Mouse (Mus musculus): Measurements from ENCODE around the gene Anapc15-ps.

Anapc15-ps gene

DNA sequence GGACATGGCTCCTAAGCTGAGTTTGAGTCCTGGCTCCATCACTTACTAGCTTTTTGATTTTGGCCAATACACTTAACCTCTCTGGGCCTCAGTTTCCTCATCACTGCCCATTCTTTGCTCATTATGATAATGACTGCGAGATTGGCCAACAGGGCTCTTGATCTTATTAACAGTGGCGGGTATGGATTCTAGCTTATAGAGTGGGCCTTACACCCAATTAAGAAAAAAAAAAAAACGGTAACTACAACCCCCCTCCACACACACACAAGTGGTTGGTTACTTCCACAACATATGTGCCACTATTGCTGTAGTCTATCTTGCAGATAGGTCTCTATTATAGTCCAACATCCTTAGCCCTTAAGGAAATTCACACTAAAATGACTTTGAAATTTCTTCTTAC is at the start of gene Anapc15-ps:
TSS of gene Anapc15-ps (minus strand) at position 101 of the 400 bp plus-strand sequence.
- no peak for DNase-seq (ENCODE audit: low spot score in 2 of 2)

DNA sequence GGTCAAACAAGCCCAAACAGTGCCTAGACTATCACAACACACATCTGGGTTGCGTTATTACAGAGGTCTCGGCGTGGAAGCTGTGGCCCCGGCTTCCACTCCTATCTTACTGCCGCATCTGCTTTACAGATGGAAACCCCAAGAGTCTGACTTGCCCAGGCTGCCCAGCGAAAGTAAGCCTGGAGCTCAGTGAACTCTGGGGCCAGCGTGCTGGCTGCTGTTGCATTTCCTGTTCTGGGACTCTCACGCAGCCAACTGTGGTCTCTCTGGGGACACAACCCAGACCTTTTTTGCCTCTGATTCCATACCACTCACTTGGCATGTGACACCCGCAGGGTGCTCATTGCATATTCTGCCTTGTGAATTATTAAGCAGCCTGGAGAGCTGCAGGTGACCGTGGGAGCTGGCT is 49.0 kb upstream of the Anapc15-ps start:
- DNase-seq (ENCODE audit: low spot score in 2 of 2): peak in 1 of 2 experiments; percentile 13

DNA sequence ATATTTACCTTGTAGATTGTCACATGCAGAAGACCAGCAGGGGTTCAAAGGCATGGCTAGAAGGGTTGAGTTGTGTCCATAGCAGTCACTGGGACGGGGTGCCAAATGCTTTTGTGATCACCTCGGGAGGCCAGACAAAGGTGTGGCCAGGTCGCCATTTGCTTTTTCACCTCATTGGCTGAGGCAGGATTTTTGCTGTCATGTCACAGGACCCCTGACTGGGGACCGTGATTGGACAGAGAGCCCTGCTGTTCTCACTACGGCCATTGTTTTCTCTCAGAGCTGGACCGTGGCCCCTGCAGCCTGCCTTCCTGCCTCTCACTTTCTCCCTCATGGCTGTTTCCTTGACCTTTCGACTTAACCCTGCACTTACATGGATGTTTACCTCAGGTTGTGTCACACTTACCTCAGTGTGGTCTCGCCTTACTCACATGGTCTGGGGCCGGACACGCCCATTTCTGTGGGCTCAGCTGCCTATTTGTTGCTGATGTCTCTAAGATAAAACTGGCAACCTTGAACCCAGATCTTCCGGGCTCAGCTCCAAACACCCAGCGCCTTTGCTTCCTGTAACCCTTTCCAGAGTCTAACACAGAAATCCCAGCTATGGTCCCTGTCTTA is 47.0 kb upstream of the Anapc15-ps start:
- no peak for DNase-seq (ENCODE audit: low spot score in 2 of 2)

DNA sequence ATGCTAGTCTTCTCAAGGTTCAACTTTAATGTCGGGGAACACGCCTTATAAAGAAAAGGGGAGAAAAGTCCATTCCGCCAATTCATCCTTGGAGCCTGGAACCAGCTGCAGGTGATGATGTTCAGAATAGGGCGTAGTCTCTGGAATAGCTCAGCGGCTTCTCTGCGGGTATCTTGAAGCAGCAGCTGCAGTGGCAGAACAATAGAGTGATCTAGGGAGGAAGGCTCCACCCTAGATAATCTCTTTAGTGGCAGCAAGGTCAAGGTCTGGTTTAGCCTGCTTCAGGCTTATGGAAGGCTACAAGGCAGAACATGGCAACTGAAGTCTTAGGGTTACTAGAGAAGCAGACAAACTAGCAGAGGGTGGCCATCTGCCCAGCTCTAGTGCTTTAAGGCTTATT is 46.2 kb upstream of the Anapc15-ps start:
- no peak for DNase-seq (ENCODE audit: low spot score in 2 of 2)

DNA sequence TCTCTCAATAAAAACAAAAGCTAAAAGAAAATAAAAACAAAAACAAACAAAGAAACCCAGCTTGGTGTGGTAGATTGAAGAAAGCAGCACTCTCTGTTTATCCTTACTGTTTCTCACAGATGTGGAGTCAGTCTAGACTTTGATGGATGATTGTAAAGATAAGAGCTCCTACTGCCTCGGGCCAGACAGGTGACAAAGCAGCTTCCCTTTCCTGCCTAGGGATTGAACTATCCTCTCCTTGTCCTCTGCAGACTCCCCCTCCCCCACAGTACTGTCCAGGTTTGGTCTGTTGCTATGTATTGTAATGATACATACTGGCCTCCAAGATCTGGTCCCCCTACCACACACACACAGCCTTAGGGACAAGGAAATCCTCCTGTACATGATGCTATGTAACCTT is 45.5 kb upstream of the Anapc15-ps start:
- DNase-seq (ENCODE audit: low spot score in 2 of 2): no peak

DNA sequence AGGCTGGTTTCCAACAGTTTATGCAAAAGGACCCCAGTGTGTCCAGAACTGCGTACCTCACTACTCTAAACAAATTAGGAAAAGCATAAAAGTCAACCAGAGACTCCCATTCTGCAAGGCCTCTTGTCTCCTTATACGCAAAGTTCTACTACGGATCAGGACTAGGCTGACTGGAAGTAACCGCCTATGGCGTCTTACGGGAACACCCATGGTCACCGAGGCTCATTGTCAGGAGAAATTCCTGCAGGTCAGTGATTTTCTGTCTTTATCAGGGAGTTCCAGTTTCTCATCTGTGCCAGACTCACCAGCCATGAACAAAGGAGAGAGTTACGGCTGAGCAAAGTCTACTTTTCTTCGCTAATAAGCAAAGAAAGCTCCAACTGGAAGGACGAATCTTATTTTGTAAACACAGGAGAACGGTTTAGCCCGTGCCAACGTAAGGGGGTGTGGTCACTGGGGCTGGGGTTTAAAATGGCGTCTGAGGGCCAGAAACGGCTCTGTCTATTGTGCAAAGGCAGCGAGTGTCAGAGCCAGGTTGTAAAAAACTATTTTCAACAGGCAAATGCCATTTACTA is 43.9 kb upstream of the Anapc15-ps start:
- DNase-seq (ENCODE audit: low spot score in 2 of 2): no peak

DNA sequence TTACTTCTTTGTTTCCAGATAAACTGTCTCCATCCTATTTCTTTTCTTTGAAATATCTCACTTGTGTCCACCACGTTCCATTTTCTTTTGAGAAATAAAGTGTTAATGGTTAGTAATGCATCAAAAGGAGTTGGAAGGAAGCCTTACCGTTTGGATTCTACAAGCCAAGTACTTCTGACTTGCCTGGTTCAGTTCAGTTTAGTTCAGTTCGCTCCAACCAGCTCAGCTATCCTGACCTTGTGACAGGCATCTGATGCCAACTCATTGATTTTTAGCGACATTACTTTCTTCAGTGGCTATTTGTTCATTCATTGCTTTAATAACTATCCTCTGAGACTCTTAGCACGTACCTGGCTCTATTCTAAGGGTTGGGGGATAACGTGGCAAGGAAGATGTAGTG is 42.4 kb upstream of the Anapc15-ps start:
- no peak for DNase-seq (ENCODE audit: low spot score in 2 of 2)

DNA sequence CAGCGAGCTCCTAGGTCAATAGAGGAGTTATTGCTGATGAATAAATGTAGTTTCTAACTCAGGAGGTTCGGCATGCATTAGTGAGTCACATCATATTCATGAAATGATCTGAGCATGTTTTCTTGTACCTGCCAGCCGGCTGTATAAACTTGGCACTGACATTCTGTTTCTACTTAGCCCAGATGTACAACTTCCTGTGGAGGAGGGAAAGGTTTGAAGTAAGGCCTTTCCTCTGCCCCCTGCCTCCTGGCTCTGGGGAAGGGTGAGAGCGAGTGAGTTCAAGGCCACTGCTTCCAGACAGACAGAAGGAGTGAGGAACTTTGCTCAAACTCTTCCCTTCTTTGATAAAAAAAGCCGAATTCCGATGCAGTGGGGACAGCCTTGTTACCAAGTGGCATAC is 39.0 kb upstream of the Anapc15-ps start:
- no peak for DNase-seq (ENCODE audit: low spot score in 2 of 2)

DNA sequence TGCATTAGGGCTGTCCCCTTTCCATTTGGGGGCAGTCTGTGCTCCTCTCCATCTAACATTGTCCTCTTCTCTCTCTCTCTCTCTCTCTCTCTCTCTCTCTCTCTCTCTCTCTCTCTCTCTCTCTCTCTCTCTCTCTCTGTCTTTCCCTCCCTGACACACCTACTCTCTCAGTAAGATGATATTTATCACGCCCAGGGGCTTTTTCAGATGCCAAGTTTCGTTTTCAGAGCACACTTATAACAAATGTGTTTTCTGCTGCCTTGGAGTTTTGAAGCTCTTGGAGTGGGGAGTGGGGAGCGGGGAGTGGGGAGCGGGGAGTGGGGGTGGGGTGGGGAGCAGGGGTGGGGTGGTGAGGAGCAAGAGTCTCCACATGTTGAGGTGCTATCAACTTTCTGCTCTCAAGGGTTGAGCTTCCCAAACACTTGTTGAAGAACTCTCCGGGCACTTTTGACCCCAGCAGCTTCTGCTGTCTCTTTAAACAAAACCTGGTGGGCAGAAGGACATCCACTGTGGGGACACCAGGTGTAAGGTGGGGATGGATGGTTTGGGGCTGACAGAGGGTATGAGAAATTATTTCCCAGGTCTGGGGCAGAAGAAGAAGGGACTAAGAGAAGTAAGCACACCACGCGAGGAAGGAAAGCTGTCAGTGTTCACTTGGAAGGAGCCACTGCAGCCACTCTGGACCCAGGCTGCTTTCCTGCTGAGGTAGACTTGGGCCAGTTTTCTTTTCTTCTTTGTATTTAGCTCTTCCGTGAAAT is 36.8 kb upstream of the Anapc15-ps start:
- DNase-seq (ENCODE audit: low spot score in 2 of 2): no peak

DNA sequence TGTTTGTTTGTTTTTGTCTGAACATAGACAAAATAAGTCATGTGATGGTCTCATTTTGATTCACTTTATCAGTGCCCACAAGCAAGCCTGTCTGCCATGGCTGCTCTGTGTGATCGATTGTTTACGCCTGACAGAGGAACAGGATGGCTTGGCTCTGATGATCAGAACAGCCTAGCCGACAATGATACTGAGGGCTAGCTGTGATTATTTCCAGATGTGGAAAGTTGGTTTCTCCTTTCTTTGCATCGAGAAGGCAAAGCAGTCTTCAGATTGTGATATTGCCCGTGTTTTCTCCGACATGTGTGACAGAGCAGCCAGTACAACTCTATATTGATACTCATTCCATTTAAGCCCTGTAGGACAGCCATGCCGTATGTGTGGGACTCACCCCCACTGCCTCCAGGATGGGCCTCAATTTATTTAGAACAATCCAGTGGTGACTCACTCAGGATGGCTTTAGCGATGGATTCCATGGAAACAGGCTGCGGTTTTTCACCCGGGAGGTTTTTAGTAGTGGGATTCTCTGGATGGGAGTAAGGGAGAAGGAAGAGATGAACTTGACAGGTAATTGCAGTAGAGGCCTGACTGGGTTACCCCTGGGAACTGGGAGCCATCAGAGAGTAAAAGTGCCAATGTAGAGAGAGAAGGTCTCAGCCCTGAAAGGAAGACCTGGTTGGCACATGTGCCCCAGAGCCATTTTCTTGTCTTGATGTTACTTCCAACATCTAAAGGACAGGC is 36.1 kb upstream of the Anapc15-ps start:
- no peak for DNase-seq (ENCODE audit: low spot score in 2 of 2)

DNA sequence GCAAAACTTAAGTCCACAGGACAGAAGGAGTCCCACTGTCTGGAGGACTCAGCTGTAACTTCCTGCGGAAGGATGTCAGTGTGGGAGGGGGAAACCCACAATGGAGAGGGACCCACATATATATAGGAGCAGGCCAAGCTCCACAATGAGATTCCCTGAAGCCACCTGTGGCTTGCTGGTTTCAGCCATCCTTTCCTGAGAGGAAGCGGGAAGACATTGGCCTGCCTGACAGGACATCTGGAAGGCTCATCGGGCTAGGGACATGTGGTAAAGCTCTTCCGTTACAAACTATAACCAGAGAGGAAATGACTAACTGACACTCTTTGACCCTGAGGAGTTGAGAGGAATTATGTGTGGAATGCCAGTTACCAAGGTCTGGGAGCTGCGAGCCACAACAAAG is 34.8 kb upstream of the Anapc15-ps start:
- peak; percentile 64 to 86 for DNase-seq (ENCODE audit: low spot score in 2 of 2)

DNA sequence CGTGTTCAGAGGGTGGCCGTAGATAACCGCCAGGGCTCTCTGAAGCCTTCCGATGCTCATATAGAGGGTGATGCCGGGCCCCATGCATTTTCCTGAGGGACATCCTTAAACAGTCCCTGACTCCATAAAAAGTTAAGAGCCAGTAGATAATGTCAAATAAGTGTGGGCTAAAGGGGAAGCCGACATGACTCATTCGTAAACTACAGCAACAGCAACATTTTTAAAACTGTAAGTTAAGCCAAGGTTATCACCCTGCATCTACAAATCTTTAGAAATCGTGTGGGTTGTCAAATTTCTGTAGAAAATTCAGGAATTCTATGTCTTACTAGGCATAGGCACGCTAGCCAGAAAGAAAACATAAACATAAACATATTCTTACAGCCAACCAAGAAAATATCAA is 33.6 kb upstream of the Anapc15-ps start:
- DNase-seq (ENCODE audit: low spot score in 2 of 2): no peak

DNA sequence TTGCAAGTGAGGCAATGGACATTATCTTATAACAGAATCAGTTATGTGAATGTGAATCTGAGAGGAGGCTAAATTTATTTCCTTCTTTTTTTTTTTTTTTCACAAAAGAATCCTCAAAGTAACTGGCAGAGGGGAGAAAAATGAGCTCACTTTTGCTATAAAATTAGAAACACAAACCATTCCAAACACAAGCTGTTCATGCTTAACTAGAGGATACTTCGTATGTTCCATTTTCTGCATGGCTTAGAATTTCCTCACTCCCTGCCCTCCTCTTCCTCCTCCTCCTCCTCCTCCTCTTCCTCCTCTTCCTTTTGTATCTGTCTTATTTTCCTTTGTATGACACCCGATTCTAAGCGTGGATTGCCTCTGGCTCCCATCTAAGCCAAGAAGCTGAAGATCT is 32.5 kb upstream of the Anapc15-ps start:
- DNase-seq (ENCODE audit: low spot score in 2 of 2): no peak

DNA sequence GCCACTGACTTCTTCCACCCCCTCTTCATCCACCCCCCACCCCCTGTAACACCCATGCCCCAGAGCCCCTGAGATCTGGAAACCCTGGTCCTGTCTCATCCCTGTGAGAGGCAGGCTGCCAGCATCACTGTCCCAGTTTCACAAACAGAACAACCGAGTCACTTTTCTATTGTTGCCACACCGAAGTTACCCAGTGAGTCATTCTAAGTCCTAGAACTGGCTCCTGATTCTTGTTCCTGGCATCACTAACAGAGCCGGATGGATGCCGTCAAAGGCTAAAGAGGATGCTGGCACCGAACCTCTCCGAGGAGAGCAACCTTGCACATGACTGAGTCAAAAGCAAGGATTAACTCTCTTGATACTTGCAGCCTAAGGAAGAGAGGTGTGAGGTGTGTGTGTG is 31.6 kb upstream of the Anapc15-ps start:
- no peak for DNase-seq (ENCODE audit: low spot score in 2 of 2)

DNA sequence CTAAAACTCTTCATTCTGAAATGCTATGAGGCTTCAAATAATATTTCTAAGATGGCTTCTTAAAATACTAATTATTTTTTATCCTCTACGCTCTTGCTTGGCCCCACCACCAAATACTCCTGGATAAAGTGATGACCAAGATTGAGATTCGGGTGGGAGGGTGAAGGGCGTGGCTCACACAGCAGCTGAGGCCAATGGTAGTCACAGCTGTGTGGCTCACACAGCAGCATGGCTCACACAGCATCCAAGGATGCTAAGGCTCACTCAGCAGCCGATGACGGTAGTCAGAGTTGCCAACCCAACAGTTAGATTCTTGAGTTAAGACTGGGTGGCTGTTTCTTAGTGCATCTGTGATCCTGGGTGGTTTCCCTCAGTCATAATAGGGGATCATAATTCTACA is 30.5 kb upstream of the Anapc15-ps start:
- no peak for DNase-seq (ENCODE audit: low spot score in 2 of 2)

DNA sequence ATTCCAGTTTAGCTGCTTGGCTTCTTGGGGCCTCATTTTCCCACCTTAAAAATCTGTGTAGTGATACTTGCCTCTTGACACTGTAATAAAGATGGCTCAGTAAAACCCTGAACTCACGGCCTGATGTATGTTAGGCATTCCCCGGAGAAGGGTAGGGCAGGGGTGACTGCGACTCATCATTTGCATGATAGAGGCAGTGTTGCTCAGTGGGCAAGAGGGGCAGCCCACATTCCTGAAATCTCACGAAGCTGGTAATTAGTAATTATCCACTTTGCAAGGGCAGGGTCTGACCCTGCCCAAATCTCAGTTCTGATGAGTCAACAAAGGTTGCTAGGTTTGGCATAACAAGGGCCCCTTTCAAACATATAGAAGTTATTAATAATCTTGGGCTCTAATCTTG is 27.2 kb upstream of the Anapc15-ps start:
- DNase-seq (ENCODE audit: low spot score in 2 of 2): no peak

DNA sequence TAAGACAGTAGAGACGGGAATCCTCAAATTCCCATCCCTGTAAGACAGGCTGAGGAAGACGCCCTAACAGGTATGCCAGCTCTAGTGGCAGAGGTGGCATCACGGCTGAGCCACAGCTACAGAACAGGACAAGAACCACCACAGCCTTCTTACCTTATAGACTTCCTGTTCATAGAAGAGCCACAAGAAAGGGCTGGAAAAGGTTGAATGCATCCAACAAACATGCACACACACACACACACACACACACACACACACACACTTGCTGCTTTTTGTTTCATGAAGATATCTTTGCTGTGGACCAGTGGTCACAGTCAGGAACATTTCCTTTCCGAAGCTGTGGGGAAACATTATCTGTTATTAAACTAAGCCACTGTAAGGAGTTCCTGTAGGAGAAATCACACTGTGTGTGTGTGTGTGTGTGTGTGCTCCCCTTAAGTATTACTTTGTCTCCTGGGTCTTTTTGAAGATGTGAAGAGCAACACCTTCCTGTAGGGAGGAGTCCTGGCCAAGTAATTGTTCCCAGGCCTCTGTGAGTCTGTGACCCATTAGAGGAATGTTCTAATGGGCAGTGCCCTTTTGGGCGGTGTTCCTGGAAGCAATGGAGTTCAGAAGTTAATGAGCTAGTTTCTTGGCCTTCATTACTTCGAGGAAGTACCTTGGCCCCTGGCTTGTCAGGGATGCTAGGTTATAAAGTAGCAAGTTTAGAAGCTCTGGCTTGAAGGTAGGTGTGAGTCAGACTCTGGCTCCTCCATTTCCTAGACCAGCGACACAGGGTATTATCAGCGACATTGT is 25.9 kb upstream of the Anapc15-ps start:
- peak; percentile 13 to 54 for DNase-seq (ENCODE audit: low spot score in 2 of 2)

DNA sequence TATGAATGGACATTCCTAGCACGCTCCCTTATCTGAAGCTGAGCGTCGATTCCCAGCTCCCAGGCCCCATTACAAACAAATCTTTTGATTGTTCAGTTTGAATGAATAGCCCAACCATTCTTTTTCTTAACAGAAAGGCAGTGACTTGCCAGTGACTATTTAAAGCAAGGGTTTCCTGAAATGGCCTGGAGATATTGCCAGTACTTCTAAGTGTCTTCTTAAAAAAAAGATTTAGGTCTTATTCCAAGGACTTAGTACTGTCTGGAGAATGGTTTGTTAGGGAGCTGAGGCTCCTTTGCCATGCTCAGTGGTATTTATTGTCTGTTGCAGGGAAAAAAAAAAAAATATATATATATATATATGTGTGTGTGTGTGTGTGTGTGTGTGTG is 23.0 kb upstream of the Anapc15-ps start:
- DNase-seq (ENCODE audit: low spot score in 2 of 2): no peak

DNA sequence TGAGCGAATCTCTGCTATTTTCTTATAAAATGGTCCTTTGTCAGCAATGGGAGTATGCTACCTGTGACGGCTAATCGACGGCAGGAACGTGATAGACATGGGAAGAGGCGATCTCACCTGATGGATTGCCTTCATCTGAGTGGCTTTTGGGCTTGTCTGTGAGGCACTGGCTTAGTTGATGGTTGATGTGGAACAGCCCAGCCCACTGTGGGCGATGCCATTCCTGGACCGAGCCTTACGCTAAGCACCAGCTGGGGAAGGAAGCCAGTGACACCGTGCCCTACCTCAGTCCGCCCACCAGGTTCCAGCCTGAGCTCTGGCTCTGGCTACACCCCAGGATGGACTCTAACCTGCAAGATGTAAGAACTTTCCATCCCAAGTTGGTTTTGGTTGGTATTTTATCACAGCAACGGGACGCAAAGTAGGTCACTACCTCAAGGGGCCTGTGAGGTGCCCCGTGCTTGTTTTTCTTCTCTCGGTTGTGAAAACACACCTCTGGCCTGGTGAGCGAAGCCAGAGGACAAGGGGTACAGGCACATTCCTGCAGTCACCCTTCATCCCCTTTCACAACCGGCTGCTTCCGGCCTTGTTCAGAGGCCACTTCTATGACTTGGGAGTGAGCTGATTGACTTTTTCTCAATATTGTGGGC is 22.5 kb upstream of the Anapc15-ps start:
- no peak for DNase-seq (ENCODE audit: low spot score in 2 of 2)

DNA sequence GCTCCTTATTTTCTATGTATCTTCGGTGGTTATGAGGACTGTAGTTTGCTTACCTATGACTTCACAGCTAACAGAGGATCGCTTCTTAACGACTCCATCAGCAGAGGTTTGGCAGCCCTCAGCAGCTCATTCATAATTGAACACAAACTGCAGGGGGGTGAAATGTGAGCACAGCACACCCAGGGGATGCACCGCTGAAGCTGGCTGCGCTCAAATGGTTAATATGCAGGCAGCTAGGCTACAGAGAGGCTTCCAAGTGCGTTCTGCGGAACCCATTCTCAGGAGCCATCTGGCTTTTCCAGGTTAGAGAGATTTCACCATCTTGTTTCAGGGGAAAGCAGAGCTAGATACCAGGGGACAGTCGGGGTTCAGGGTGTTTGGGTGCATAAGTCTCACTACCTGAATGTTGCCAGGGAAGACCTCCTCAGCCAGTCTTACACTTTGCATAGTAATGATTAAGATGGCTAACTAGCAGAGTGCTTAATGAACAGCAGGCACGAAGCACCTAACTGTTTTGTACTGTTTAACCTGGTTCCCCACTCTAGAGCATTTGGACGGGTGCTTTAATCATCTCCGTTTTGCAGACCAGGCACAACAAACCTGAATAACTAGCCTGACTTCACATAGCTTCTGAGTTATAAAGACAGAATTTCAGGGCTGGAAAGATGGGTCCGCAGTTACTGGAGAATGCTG is 21.5 kb upstream of the Anapc15-ps start:
- DNase-seq (ENCODE audit: low spot score in 2 of 2): no peak

DNA sequence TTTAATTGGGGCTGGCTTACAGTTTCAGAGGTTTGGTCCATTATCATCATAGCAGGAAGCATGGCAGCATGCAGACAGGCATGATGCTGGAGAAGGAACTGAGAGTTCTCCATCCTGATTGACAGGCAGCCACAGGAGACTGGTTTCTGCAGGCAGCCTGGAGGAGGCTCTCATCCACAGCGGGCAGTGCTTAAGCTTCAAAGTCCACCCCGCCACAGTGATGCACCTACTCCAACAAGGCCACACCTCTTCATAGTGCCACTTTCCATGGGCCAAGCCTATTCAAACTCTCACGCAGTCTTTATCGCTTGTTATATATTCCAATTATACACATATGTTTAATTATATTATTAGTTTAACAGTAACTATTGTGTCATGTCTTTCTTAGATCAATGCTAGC is 18.1 kb upstream of the Anapc15-ps start:
- DNase-seq (ENCODE audit: low spot score in 2 of 2): no peak
